Mouse (Mus musculus): ENCODE data around the gene Gmpr2. TPM values are rescaled to one million over a fixed set of nuclear protein-coding genes. Genes with fewer than 3 reads are reported as not detected.

The Gmpr2 gene
- polyA plus RNA-seq, 1 experiment, result not detected

- 90% methylated on average over 8 of the region's 8 CpGs for WGBS
- H3K4me1 ChIP-seq (ENCODE audit: control insufficient read depth, insufficient read depth, low read length), result peaks cover 10% of the 10 kb centered on the region
- H3K4me3 ChIP-seq (ENCODE audit: insufficient read depth, low read depth, low read length), result no peak overlapping the region
- TF ChIP-seq CTCF (IDR thresholded peaks at IDR 0.05; ENCODE audit: insufficient read depth, low read depth, low read length) (no peak), POLR2A (IDR thresholded peaks at IDR 0.05; ENCODE audit: insufficient read depth, low read depth, low read length) (no peak)
- H3K27ac ChIP-seq (ENCODE audit: insufficient read depth, low read depth, low read length), result no peak overlapping the region
Observed at GRCm38 (mm10) chr14:55716884-55717283, 45.1 kb downstream of the Gmpr2 start.

GRCm38 (mm10) chr14:55719737-55720136 lies 48.0 kb downstream of the Gmpr2 start:
- TF ChIP-seq CTCF (IDR thresholded peaks at IDR 0.05; ENCODE audit: insufficient read depth, low read depth, low read length) (no peak), POLR2A (IDR thresholded peaks at IDR 0.05; ENCODE audit: insufficient read depth, low read depth, low read length) (no peak)
- 85% methylated on average over 6 of the region's 6 CpGs for WGBS
- no peak overlapping the region for H3K4me3 ChIP-seq (ENCODE audit: insufficient read depth, low read depth, low read length)
- H3K4me1 ChIP-seq (ENCODE audit: control insufficient read depth, insufficient read depth, low read length), result peaks cover 10% of the 10 kb centered on the region
- no peak overlapping the region for H3K27ac ChIP-seq (ENCODE audit: insufficient read depth, low read depth, low read length)

- H3K4me3 ChIP-seq (ENCODE audit: insufficient read depth, low read depth, low read length), result no peak overlapping the region
- H3K4me1 ChIP-seq (ENCODE audit: control insufficient read depth, insufficient read depth, low read length), result peaks cover 10% of the 10 kb centered on the region
- WGBS, result 88% methylated on average over 12 of the region's 12 CpGs
- TF ChIP-seq CTCF (IDR thresholded peaks at IDR 0.05; ENCODE audit: insufficient read depth, low read depth, low read length) (no peak), POLR2A (IDR thresholded peaks at IDR 0.05; ENCODE audit: insufficient read depth, low read depth, low read length) (no peak)
- no peak overlapping the region for H3K27ac ChIP-seq (ENCODE audit: insufficient read depth, low read depth, low read length)
Observed at GRCm38 (mm10) chr14:55720666-55721065, 48.9 kb downstream of the Gmpr2 start.

GRCm38 (mm10) chr14:55721076-55721475 lies 49.3 kb downstream of the Gmpr2 start:
- Histone ChIP-seq H3K27ac (ENCODE audit: insufficient read depth, low read depth, low read length) (no peak overlapping the region), H3K4me1 (ENCODE audit: control insufficient read depth, insufficient read depth, low read length) (peaks cover 10% of the 10 kb centered on the region), H3K4me3 (ENCODE audit: insufficient read depth, low read depth, low read length) (no peak overlapping the region)
- 83% methylated on average over 6 of the region's 6 CpGs for WGBS
- TF ChIP-seq POLR2A (IDR thresholded peaks at IDR 0.05; ENCODE audit: insufficient read depth, low read depth, low read length) (no peak), CTCF (IDR thresholded peaks at IDR 0.05; ENCODE audit: insufficient read depth, low read depth, low read length) (no peak)

- WGBS, result under 1% methylated on average over 50 of the region's 50 CpGs
- TF ChIP-seq POLR2A (IDR thresholded peaks at IDR 0.05; ENCODE audit: insufficient read depth, low read depth, low read length) (0 out of 2 replicates have a peak, but pooled peaks have one; percentile 13), CTCF (IDR thresholded peaks at IDR 0.05; ENCODE audit: insufficient read depth, low read depth, low read length) (peak; percentile 95)
- Histone ChIP-seq H3K4me1 (ENCODE audit: control insufficient read depth, insufficient read depth, low read length) (peaks cover 10% of the 10 kb centered on the region), H3K27ac (ENCODE audit: insufficient read depth, low read depth, low read length) (peak within 1 kb of the TSS; percentile 4; the same call in 1 of the 2 replicates), H3K4me3 (ENCODE audit: insufficient read depth, low read depth, low read length) (peak within 1 kb of the TSS; percentile 78)
Observed at GRCm38 (mm10) chr14:55721700-55722437, 50.1 kb downstream of the Gmpr2 start, which contains the start of gene Rabggta. Gene Rabggta, minus strand, starts transcription at chr14:55722263.

GRCm38 (mm10) chr14:55722438-55722945 lies 50.8 kb downstream of the Gmpr2 start:
- no peak for TF ChIP-seq CTCF (IDR thresholded peaks at IDR 0.05; ENCODE audit: insufficient read depth, low read depth, low read length)
- Histone ChIP-seq H3K4me3 (ENCODE audit: insufficient read depth, low read depth, low read length) (peak overlapping the region; percentile 78; the same call in 1 of the 2 replicates), H3K27ac (ENCODE audit: insufficient read depth, low read depth, low read length) (no peak overlapping the region; the same call in 1 of the 2 replicates), H3K4me1 (ENCODE audit: control insufficient read depth, insufficient read depth, low read length) (peaks cover 10% of the 10 kb centered on the region)
- WGBS, result 41% methylated on average over 8 of the region's 8 CpGs

- Histone ChIP-seq H3K4me1 (ENCODE audit: control insufficient read depth, insufficient read depth, low read length) (peaks cover 16% of the 10 kb centered on the region), H3K27ac (ENCODE audit: insufficient read depth, low read depth, low read length) (no peak overlapping the region), H3K4me3 (ENCODE audit: insufficient read depth, low read depth, low read length) (no peak overlapping the region)
- WGBS, result 92% methylated on average over 7 of the region's 7 CpGs
- TF ChIP-seq CTCF (IDR thresholded peaks at IDR 0.05; ENCODE audit: insufficient read depth, low read depth, low read length) (no peak), POLR2A (IDR thresholded peaks at IDR 0.05; ENCODE audit: insufficient read depth, low read depth, low read length) (no peak)
Observed at GRCm38 (mm10) chr14:55723433-55723832, 51.7 kb downstream of the Gmpr2 start.

- H3K4me3 ChIP-seq (ENCODE audit: insufficient read depth, low read depth, low read length), result no peak overlapping the region
- WGBS, result 48% methylated on average over 8 of the region's 8 CpGs
- H3K27ac ChIP-seq (ENCODE audit: insufficient read depth, low read depth, low read length), result no peak overlapping the region
- H3K4me1 ChIP-seq (ENCODE audit: control insufficient read depth, insufficient read depth, low read length), result peaks cover 16% of the 10 kb centered on the region
- no peak for TF ChIP-seq CTCF (IDR thresholded peaks at IDR 0.05; ENCODE audit: insufficient read depth, low read depth, low read length)
- TF ChIP-seq POLR2A (IDR thresholded peaks at IDR 0.05; ENCODE audit: insufficient read depth, low read depth, low read length), result no peak
Observed at GRCm38 (mm10) chr14:55724411-55724871, 52.7 kb downstream of the Gmpr2 start.

- Histone ChIP-seq H3K4me3 (ENCODE audit: insufficient read depth, low read depth, low read length) (no peak overlapping the region), H3K27ac (ENCODE audit: insufficient read depth, low read depth, low read length) (no peak overlapping the region), H3K4me1 (ENCODE audit: control insufficient read depth, insufficient read depth, low read length) (peaks cover 10% of the 10 kb centered on the region)
- TF ChIP-seq POLR2A (IDR thresholded peaks at IDR 0.05; ENCODE audit: insufficient read depth, low read depth, low read length) (no peak), CTCF (IDR thresholded peaks at IDR 0.05; ENCODE audit: insufficient read depth, low read depth, low read length) (no peak)
Observed at GRCm38 (mm10) chr14:55726261-55726660, 54.5 kb downstream of the Gmpr2 start.
